Mouse (Mus musculus): ENCODE data around the gene Scube3.

Gene Scube3

DNA sequence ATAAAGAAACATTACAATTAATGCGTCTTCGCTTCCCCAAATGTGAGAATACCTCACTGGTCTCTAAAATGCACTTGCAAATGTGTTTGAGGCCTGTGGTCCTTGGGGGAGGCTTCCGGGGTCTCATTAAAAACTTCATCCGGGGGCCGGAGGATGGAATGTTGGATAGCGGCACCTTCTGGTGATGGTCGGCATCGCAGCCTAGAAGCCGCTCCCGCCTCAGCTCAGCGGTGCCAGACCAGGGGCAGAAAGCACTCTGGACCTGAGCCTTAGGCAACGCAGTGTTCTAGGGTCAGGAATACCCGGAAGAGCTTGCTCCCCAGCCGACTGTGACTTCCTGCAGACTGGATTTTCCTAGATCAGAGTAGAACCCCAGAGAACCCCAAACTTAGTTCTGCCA is 8.7 kb upstream of the Scube3 start:
- in situ Hi-C loops (cut with MboI): no loop called here

DNA sequence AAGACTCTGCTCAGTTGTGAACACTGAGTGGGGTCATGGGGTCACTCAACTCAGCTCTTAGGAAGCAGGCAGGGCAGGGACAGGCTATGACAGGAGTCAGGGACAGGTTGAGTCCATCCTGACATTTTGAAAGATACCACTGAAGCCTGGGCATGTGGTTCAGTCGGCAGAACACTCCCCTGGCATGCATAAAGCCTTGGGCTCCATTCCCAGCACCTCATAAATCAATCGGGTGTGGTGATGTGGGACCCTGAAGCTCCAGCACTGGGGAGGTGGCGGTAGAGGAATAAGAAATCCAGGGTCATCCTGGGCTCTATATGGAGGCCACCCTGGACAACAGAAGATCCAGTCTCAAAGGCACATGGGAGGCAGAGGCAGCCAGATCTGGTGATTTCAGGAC is 6.4 kb upstream of the Scube3 start:
- in situ Hi-C loops (cut with MboI): no loop called here

DNA sequence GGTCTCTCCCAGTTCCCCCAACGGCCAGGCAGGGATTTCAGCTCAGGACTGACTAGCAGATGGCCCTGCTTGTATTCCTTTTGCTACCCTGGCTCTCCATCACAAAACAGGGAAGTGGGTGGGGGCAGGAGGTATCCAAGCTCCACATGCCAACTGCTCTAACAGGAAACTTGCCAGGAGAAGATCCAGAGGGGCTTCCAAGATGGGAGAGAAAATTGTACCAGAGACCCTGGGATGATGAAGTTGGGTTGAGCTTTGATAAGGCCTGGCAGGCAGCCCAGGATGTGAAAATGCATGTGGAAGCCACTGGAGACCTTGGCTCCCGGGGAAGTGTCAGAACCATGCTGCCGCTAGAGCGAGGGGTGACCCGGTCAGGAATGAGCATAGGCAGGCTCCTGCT is 5.7 kb upstream of the Scube3 start:
- in situ Hi-C loops (cut with MboI): no loop called here

DNA sequence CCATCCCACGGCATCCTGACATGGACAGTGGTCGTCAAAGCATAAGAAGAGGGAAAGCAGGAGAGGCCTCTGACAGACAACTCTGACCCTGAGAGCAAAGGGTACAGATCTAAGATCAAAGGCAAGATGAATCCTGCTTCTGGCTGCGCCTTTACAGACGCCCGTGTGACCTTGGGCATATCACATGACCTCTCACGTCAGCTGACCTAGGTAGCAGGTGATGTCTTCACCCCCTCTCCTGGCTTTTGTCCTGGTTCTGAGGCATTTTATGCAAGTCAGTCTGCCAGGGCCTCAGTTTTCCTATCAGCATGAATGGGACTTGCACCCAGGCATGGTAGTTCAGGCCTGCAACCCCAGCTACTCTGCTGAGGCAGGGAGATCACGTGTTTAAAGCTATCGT is 3.9 kb upstream of the Scube3 start:
- in situ Hi-C loops (cut with MboI): no loop called here

DNA sequence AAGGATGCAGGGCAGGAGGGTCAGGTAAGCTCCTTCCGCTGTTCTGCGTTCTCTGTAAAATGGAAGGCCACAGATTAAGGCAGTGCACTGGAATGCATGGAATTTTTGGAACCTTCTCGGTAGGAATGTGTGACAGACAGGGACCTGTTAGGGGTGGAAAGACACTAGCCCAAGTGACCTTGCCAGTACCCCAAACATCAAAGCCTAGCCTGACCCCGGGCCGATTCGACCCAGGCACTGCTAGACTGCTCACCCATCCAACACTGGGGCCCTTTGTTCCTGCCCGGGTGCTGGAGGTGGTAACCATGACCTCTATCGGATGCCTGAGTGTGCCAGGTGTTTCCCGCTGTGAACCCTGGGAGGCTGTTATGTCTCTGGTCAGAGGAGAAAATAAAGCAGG is 3.3 kb upstream of the Scube3 start:
- in situ Hi-C loops (cut with MboI): no loop called here

DNA sequence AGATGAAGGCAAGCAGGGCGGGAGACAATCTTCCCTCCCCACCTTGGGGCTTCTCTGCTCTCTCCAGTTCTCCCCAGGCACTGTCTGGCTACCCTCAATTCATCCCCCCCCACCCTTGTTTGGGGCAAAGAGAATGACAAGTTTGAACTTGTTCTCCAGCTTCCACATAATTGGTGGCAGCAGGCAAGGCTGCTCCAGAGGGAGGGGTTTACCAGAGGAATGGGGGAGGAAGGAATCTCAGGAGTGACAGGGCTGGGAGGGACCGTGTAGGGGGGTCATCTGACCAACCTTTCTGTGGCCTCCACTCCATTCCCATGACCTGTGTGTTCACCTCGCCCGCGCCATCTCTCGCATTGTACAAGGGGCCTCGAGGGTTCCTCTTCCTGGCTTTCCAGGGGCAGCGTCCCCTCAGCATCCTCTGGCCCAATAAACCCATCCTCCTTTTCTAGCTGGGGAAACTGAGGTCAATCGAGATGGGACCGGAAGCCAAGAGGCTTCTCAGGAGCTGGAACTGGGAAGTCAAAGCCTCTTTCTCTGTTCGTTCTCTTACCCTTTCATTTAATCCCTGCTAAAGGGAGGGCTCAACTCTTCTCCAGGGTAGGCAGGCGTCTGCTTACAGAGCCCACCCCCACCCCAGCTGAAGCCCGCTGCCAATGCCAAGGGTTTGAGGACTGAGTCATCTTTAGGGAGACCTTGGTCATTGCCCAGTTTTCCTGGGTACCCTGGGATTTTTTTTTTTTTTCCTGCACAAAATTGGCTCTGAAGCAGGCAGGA is 1.3 kb upstream of the Scube3 start:
- in situ Hi-C loops (cut with MboI): no loop called here

DNA sequence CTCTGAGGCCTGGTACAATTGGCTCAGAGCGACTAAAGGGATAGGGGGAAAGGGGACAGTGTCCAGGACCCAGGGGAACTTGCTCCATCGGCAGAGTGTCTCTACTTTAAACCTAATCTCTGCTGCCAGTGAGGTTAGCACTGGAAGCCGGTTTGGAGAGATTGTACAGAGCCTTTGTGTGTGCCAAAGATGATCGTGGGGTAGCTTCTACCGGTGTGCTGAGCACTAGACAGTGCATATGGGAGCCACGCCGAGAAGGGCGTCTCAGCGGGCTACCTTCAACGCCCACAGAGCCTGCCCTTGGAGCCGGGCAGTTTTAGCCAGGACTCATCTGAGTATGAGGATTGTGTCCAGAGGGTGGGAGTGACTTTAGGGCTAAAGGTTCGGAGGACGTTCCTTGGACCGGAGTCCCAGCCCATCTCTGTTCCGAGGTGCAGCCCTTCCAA is 713 bp upstream of the Scube3 start:
- in situ Hi-C loops (cut with MboI): no loop called here

DNA sequence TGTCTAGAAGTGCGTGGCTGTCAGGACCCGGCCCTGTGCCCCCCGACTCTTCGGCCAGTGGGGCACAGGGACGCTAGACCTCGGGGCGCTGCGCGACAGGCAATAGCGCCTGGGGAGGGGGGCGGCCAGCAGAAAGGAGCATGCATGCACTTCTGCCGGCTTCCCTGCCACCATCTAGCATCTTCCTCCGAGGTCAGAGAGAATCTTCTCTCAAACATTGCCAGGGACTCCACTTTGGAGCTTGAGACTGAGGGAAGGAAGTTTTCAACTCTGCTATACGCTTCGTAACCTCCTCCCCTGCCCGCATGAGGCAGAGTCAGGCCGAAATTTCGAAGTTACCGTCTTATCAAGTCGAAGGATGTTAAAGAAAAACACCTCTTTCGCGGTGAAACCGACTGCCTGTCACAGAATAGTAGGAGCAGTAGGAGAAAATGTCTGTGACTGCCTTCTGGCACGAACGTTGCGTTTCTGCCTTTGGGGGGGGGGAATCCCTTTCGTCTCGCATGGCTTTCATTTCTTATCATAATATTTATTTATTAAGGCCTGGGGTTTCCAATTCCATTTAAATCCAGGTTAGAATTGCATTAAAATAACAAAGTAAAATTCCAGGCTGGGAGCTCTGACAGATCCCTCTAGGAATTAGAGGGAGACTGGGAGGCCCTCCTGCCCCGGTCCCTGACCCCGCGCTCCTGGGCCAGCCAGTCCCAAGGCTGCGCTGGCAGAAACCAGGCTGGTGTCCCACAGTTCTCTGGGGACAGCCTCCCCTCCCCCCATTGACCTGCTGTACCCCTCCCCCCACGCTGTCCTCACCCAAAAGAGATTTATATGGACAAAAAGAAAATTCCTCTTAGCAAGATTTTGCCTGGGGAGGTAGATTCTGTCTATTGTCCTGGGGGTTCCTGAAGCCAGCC is 1.0 kb downstream of the Scube3 start:
- in situ Hi-C loops (cut with MboI): no loop called here

DNA sequence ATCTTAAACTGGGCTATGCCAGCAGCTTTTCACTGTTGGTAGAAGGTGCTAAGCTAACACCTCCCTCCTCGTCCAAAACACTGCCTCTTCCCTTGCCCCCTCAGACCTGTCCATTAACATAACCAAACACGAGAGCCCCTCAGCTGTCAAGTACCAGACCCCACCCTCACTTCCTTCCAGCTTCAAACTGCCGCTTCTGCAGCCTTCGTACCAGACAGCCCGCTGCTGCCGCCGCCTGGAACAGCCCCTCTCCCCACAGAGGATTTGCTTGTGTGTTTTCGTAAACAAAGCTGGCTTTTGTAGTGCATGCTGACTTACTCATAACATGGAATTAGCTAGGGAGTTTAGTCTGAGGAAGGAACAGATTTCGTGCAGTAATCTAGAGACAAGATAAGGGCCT is 1.8 kb downstream of the Scube3 start:
- in situ Hi-C loops (cut with MboI): no loop called here

DNA sequence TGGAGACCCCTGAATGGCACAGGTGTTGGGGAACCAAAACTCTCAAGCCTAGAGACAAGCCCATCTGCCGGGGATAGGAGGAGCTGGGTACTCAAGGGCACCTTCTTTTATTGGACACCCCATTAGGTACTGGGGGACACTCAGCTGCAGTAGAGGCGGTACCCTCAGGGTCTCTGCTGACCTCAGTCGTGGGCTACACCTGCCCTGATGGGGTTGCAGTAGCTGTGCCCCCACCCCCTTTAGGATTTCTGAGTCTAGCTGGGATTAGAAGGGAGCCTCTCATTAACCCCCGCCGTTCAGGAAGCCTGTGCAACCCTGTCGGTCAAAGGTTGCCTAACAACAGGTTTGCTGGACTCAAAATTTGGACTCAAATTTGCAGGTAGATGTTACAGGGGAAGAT is 2.3 kb downstream of the Scube3 start:
- in situ Hi-C loops (cut with MboI): no loop called here

DNA sequence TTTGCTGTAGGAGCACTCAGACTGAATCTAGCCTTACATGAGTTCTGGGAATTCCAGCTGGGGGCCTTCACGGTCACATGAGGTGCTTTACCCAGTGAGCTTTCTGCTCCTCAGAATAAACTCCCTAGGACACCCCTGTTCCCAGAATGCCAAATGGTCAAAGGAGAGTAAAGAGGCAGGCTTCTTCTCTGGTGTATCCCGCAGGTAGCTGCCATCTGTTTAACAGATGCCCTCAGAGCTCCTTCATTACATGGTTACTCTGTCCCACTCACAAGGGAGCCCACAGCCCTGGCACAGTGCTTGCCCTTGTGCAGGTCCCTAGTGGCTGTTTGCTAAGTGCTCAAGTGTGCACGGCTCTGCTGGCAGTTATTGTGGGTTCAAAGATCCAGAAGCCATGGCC is 6.3 kb downstream of the Scube3 start:
- in situ Hi-C loops (cut with MboI): no loop called here

DNA sequence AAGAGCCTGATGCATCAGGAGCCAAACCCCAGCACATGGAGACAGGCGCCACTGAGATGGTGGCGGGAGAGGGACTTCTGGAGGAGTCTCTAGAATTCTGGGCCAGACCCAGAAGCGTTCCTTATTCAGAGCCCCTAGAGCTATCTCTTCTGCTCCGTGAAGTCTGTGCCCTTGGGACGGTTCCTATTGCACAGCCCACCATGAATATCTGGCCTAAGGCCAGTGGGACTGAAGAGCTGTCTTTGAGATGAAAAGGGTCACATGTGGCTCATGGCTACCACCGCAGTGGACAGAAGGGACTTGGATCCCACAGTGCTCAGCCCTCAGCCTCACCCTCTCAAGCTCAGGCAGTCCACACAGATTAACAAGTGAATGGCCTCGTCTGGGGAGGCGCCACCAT is 7.8 kb downstream of the Scube3 start:
- in situ Hi-C loops (cut with MboI): no loop called here

DNA sequence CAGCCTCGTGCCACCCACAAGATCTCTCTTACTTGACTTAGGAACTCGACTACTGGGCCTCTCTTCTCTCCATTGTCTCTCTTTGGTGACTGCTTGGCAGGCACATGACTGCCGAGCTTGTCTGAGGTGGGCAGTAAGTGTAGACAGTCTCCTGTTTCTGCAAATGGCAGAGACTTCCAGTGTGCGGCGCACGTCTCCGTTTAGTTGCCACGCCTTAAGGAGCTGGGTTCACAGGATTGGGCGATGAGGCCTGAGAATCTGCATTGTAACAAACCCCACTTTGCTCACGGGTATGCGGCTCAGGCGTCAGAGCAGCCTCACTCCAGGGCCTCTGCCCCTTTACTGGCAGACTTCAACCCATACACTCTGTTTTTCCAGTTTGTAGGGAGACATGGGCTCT is 8.5 kb downstream of the Scube3 start:
- in situ Hi-C loops (cut with MboI): no loop called here

DNA sequence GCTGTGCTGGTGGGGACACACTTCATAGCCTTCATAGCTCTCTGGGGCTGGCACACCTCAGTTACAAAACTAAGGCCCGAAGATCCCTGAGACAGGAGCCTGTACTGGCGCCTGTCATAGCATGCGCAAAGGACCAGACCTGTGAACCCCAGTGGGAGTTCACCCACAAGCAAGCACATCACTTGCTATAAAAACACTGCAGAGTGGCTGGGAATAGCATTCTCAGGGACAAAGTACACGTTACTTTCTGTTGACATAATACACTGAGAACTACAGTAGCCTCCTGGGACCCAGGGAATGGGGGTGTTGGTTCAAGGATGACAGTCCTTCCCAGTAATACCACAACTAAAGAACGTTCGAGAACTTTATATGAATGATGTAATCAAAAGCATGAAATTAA is 11.2 kb downstream of the Scube3 start:
- in situ Hi-C loops (cut with MboI): no loop called here

DNA sequence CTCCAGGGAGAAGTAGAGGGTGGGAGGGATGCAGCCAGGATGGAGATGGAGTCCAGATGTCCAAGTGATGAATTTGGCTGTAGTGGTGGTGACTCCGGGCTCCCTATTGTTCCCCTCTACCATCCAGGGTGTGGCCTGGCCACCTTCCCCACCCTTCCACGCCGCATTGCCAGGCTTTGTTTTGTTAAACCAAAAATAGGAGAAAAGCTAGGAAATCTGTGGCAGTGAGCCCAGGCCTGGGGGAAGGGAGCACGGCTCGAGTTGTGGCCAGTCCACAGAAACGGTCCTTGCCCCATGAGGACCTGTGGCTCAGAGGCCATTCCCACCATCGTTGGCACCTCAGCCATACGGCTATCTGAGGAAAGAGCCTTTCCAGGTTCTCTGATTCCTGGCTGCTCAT is 13.0 kb downstream of the Scube3 start:
- in situ Hi-C loops (cut with MboI): no loop called here

DNA sequence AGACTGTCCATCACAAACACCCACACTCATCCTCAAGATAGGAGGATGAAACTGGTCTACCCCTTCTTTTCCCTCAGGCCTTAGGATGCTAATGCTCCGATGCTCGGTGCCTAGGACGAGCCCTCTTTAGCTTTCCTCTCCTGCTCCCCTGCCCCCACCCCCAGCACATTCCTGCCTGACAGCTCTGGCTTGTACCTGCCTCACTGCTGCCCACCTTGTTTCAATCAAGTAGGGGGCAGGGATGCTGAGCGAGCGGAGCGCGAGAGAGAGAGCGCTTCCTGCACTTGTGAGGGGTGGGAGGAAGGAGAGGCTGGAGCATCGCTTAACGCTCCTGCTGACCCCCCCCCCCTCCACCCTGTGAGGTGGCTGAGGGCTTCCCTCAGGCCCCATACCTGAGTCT is 18.4 kb downstream of the Scube3 start:
- in situ Hi-C loops (cut with MboI): loop anchor here (10.0 kb wide), 1 partner anchor 76 kb away; the partner anchor contains the start of gene Tcp11

DNA sequence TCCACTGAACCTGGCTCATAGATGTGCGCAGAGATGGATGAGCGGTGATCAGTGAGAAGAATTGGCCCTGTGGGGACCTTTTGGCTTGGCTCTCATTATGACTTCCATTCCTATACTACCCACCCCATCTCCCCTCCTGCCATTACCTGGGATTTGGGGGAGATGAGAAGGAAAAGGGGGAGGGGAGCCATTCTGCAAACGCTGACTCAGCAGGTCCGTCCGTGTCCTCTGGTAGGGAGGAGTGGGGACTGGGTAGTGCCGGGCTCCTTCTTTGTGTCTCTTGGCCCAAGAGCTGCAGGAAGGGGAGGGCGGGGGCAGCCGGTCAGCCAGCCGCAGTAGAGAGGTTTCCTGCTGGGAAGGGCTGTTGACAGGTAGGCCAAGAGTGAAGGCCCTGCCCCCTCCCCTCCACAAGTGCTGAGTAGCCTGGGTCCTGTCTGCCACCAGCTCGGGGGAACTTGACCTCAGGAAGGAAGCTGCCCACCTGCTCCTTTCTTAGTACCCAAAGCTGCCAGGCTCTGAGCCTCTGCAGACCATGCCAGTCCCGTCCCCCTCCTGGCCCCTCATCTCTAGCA is 19.5 kb downstream of the Scube3 start:
- in situ Hi-C loops (cut with MboI): loop anchor here (10.0 kb wide), 1 partner anchor 77 kb away; the partner anchor contains the start of gene Tcp11

DNA sequence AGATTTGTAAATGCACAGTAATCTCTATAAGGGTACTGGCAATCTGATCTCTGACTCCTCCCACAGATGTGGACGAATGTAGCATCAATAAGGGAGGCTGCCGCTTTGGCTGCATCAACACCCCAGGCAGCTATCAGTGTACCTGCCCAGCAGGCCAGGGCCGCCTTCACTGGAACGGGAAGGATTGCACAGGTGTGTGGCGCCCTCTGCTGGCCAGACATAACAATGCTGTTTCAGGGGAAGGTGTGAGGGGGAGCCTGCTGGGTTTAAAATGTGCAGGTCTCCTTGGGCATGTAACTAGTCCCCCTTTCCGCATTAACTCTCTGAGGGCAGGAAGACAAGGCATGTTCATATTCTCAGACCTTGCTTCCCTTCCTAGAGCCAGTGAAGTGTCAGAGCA is 21.7 kb downstream of the Scube3 start:
- in situ Hi-C loops (cut with MboI): loop anchor here (10.0 kb wide), 1 partner anchor 79 kb away; the partner anchor contains the start of gene Tcp11

DNA sequence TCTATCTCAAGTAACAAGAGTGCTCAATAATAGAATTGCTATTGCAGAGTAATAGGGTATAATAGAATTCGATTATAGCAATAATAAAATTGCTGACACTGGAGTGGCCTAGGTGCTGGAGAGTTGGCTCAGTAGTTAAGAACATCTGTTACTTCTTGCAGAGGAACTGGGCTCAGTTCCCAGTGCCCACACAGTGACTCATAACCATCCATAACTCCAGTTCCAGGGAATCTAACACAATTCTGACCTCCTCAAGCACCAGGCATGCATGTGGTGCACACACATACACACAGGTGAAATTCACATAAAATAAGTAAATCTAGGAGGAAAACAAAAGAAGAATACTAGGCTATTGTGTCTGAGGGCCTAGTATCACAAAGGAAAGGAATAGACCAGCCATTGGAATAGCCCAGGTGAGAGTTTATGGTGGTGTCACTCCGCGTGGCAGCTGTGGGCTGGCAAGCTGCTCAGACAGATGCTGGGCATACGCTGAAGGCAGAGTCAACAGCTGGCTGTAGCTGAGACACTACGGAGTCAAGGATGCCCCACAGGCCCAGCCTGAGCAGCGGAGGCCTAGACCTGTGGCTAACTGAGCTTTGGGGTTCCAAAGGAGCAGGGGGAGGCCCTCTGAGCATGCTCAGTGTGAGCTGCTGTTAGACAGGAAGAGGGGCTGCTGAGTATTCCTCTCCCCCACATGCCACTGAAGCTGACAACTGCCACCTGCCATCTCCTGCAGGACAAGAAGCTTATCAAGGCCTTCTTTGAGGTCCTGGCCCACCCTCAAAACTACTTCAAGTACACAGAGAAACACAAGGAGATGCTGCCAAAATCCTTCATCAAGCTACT is 28.7 kb downstream of the Scube3 start:
- in situ Hi-C loops (cut with MboI): no loop called here

DNA sequence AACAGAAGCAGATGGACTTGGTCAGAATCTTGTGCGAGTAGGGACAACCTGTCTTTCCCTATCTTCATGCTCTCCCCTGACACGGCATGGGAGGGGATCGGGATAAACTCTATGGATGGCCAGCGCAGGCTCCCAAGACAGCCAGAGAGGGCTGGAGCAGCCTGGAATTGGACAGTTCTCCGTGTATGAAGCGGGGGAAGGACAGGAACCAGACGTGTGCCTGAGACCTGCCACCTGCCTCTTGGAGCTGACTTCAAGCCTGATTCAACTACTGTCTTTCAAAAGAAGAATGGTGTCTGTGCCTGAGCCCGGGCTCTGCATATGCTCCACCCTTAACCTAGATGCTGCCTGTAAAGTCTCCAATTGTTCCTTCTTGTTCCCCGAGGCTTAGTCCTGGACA is 30.7 kb downstream of the Scube3 start:
- in situ Hi-C loops (cut with MboI): no loop called here

DNA sequence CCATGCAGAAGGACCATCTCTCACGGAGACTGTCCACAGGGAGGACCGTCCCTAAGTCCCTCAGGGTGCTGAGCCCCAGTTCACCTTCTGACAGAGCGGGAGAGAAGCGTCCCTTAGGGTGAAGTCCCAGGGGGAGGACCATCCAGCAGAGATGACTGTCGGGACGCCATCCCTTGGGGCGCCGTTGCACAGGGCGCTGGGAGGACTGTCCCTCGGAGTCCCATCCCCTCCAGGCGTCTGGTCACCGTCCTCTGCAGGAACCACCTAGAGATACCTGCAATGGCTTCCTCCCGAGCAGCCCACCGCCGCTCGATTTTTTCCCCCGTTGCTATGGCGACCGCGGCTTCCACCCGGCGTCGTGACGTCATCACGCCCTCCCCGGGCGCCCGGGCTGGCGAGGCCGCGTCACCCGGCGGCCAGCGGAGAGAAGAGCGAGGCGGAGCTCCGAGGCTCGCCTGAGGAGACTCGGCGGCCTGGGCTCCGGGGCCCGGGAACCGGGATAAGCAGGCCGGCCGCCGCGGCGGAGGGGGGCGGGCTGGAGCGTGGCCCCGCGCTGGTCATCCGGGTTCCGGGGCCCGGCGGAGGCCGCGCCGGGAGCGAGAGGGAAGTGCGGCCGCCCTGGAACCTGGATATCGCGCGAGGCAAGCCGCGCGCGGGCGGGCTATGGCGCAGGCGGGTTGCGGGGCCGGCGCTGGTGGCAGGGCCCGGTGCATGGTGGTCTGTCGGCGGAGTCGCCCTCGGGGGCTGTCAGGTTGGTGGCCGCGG is 35.0 kb downstream of the Scube3 start, which contains the start of gene Zfp523:
Gene Zfp523 (plus strand): TSS at position 355 of the 765 bp plus-strand sequence.
- in situ Hi-C loops (cut with MboI): no loop called here
